Mouse (Mus musculus): ENCODE data around the gene Disp2.

Gene Disp2

GRCm38 (mm10) chr2:118759828-118760227 lies 19.7 kb upstream of the Disp2 start:
- peak in 1 of 2 experiments; percentile 39 for DNase-seq (ENCODE audit: low spot score in 2 of 2)

DNA sequence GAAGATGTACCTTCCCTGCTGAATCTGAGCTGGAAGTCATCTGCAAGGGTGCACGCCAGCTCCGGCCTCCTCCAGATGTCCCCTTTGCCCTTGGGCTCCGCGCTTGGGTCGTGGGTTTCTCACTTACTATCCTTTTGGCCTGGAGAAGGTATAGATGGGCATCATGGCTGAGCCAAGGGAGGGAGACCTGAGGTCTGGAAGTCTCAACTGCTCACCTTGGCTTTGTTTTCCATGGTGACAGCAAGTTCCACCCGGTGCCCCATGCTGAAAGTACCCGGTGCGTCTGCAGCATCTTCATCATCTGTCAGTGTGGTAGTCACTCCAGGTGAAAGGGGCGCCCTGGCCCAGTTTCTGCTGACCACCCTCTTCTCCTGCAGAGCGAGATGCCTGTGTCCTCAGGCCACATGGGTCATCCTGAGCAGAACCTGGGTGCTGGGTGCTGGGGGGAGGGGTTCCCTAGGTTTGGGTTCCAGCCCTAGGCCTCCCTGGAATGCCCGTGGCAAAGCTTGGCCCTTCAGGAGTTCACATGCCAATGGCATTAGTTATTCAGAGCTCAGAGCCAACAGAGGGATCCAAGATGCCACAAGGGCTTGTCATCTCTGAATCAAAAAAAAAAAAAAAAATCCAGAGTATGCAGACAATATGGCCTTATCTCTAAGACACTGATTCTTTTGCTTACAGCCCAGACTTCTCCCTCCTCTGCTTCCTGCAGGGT lies 19.1 kb upstream of the Disp2 start:
- DNase-seq (ENCODE audit: low spot score in 2 of 2), result no peak

GRCm38 (mm10) chr2:118761358-118761757 lies 18.2 kb upstream of the Disp2 start:
- no peak for DNase-seq (ENCODE audit: low spot score in 2 of 2)

DNA sequence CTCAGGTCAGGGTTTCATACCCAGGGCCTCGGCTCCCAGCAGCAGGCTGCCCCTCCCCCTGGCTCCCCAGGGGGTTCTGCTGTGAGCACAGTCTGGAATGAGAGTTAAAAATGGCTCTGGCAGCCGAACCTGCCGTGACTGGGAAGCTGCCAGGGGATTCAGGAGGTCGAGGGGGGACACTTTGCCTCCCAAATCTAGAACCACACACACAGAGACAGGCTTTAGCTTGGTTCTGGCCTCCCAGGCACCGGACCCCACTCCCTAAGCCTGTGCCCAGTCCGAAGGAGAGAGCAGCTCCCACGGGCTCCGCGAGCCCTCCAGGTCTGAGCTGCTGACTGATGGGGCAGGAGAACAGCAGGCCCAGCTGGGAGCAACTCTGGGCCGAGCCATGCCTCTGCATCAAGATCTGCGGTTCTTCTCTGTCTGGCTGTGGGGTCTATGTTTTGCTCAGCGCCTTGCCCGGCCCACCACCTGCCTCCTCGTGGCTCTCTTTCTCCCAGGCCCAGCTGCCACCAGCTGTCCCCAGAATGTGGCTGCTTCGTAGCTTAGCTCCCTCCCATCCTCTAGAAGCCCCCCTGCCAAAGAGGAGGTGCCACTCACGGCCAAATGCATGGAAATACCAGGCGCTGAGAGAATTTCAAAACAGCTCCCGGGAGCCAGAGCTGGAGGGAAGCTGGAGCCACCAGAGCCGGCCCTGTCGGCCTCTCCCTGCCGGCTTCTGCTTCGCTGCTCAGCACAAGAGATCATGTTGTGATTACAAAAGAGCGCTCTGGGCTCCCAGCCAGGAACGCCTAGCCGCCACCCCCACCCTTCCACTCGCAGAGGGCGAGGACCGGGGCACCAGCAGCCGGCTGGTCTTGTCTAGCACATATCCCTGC lies 17.4 kb upstream of the Disp2 start, which contains the start of gene Ccdc9b:
Gene Ccdc9b, minus strand, starts transcription at position 756 of the 878 bp plus-strand sequence.
- DNase-seq (ENCODE audit: low spot score in 2 of 2), result peak; percentile 77

GRCm38 (mm10) chr2:118762784-118763148 lies 16.8 kb upstream of the Disp2 start:
- DNase-seq (ENCODE audit: low spot score in 2 of 2), result no peak

GRCm38 (mm10) chr2:118763469-118763868 lies 16.1 kb upstream of the Disp2 start:
- peak in 1 of 2 experiments; percentile 69 for DNase-seq (ENCODE audit: low spot score in 2 of 2)

DNA sequence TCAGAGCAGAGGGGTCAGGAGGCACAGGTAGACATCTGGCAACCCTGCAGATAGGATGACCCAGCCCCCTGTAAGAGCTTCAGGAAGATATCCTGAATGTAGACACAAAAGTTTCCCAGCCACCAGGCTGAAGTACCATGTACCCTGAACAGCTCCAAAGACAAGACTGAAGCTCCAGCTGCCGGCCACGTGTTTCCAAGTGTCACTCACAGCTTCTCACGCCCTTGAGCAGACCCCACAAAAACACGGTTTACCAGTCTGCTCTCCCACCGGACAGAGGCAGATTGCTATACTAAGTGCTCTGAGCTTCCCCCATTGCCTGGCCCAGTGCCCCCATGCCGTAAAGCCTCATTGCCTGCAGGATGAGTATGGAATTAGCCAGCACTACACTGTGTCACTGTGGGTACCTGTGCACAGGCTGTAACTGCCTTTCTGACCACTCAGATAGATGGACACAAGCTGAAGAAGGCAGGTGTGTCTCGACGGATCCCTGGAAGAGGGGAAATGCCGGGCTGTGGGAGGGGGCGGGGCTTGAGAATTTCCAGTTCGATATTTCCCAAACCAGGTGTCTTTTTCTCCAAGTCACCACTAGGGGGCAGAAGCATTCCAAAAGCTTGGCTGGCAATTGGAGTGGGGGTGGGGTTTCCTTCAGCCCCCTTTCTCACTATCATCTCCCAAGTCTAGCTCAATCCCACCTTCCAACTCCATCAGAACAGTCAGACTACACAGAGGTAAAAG lies 15.3 kb upstream of the Disp2 start:
- no peak for DNase-seq (ENCODE audit: low spot score in 2 of 2)

- no peak for DNase-seq (ENCODE audit: low spot score in 2 of 2)
These were observed 14.6 kb upstream of the Disp2 start for GRCm38 (mm10) chr2:118764875-118765274.

GRCm38 (mm10) chr2:118766041-118767033 lies 13.2 kb upstream of the Disp2 start:
- DNase-seq (ENCODE audit: low spot score in 2 of 2), result no peak

GRCm38 (mm10) chr2:118772158-118772874 lies 7.2 kb upstream of the Disp2 start, which contains the start of gene Phgr1:
TSS of gene Phgr1 (plus strand) at chr2:118772769.
- no peak for DNase-seq (ENCODE audit: low spot score in 2 of 2)

DNA sequence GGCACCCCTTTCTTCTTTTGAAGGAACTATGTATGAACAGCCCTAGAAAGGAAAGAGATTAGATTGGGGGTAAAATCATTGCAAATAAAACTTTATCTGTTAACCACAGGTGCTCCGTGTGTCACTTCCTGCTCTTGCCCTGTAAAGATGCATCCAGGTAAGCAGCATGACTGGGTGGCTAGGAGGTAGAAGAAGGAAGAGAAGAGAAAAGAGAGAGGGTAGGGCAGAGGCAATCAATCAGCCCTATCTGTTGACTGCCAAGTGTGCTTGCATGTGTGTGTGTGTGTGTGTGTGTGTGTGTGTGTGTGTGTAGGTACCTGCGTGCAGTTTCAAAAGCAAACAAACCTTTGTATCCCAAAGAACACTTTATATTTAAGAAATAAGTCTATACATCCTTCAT lies 5.0 kb upstream of the Disp2 start:
- no peak for DNase-seq (ENCODE audit: low spot score in 2 of 2)

DNA sequence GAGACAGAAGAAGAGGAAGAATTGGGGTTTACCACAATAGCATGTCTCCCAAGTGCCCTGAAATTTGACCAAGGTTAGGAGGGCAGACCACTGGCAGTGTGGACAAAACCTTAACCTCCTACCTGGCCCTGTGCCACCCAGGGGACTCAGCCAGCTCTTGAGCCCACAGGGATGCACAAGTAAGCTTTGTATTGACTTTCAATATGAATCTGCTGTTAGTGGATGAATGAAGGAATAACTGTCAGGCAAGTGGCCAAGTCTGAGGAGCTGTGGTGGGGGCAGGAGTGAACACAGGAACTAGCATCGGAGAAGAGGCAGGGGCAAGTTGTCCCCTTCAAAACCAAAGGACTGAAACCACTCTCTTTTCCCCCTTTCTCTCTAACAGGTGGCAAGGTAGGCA lies 4.1 kb upstream of the Disp2 start:
- no peak for DNase-seq (ENCODE audit: low spot score in 2 of 2)

GRCm38 (mm10) chr2:118775846-118776245 lies 3.7 kb upstream of the Disp2 start:
- peak; percentile 68 to 81 for DNase-seq (ENCODE audit: low spot score in 2 of 2)

GRCm38 (mm10) chr2:118776295-118776694 lies 3.2 kb upstream of the Disp2 start:
- no peak for DNase-seq (ENCODE audit: low spot score in 2 of 2)

DNA sequence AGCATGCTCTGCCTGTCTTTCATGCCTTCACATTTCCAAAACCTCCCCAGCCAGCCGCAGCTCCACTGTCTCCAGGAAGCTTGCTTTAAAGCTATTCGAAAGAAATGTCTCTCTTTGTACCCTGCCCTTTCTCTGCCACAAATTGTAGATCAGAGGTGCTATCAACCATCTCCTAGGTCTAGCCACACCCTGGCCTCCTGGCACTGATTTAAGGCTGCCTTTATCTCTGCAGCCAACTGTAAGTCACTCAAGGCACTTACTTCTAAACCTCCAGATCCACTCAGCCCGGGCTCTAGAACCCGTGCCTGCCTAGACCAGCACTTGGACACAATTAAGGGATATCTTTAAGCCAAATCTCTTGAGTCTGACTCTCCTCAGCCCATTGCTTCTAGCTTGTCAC lies 1.1 kb upstream of the Disp2 start:
- no peak for DNase-seq (ENCODE audit: low spot score in 2 of 2)

- DNase-seq (ENCODE audit: low spot score in 2 of 2), result no peak
These were observed 454 bp upstream of the Disp2 start for GRCm38 (mm10) chr2:118779065-118779464.

DNA sequence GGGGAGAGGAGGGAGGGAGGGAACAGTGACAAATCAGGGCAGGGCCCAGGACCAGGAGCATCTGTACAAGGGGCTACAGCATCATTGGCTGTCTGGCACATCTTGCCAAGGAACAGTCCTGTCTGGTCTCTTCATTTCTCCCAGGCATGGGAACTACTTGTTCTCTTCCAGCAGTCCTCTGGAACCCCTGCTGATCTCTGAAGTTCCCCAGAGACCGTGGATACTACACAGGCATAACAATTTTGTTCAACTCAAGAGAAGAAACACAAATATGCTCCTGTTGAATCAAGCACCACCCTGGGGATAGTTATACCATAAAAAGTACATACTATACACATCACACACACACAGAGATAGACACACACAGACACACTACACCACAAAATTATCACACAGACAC lies 1.6 kb downstream of the Disp2 start:
- no peak for DNase-seq (ENCODE audit: low spot score in 2 of 2)

DNA sequence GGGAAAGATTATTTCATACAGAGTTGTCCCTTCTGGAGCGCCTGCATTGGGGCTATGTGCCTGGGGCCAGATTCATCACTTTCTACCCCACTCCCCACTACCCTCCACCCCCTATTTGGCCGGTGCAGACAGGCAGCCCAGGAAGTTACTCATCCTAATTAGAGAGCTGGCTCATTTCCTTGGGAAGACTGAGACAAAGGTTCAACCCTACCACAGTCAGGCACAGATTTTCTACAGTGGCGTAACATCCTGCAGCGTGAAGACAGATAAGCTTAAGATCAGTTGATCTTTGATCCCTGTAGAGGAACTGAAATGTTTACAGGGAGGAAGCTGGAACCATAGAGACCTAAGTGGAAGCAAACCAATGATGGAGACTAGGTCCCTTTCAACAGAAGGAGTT lies 2.8 kb downstream of the Disp2 start:
- DNase-seq (ENCODE audit: low spot score in 2 of 2), result no peak

GRCm38 (mm10) chr2:118783093-118783492 lies 3.6 kb downstream of the Disp2 start:
- DNase-seq (ENCODE audit: low spot score in 2 of 2), result no peak

- DNase-seq (ENCODE audit: low spot score in 2 of 2), result no peak
These were observed 4.1 kb downstream of the Disp2 start for GRCm38 (mm10) chr2:118783663-118784062.
